Mouse (Mus musculus): ENCODE measurements around the gene Nsmce1. TPM values are rescaled to one million over a fixed set of nuclear protein-coding genes. Genes with fewer than 3 reads are reported as not detected.
A peak's percentile ranks its signal among the peaks of the same experiment; 100 is the strongest.

The Nsmce1 gene
- polyA plus RNA-seq, 1 experiment from 2014 or later, result 88.3 TPM

DNA sequence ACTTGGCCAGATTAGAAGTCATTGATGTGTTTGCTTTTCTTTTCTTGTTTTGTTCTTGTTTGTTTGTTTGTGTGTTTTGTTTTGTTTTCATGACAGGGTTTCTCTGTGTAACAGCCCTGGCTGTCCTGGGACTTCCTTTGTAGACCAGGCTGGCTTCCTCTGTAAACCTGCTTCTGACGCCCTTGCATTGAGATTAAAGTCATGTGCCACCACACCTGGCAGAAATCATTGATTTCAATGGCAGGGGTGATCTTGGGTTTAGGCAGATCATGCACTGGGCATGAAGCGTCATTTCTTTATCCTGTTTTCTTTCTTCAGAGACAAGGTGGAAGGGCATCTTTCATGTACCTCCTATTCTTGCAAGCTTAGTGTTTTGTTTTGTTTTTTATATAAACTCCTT lies 15.9 kb upstream of the Nsmce1 start:
- Histone ChIP-seq H3K27ac (no peak overlapping the region), H3K36me3 (replicated peaks) (no peaks in the 10 kb centered on the region), H3K4me2 (no peak overlapping the region), H3K9ac (no peak overlapping the region), H3K27me3 (replicated peaks) (no peaks in the 10 kb centered on the region), H3K4me1 (no peaks in the 10 kb centered on the region), H3K4me3 (no peak overlapping the region), H3K9me3 (no peaks in the 10 kb centered on the region)
- WGBS, result 85% methylated on average over 2 of the region's 2 CpGs
- no peak for ATAC-seq (replicated peaks)

- 83% methylated on average over 10 of the region's 10 CpGs for WGBS
- H3K4me3 ChIP-seq, result no peak overlapping the region
- H3K4me2 ChIP-seq, result no peak overlapping the region
- no peaks in the 10 kb centered on the region for H3K27me3 ChIP-seq (replicated peaks)
- no peak overlapping the region for H3K9ac ChIP-seq
- ATAC-seq (replicated peaks), result no peak
- no peaks in the 10 kb centered on the region for H3K9me3 ChIP-seq
- H3K27ac ChIP-seq, result no peak overlapping the region
- no peaks in the 10 kb centered on the region for H3K36me3 ChIP-seq (replicated peaks)
- H3K4me1 ChIP-seq, result no peaks in the 10 kb centered on the region
These were observed 14.2 kb upstream of the Nsmce1 start for GRCm38 (mm10) chr7:125505568-125505967.

- H3K36me3 ChIP-seq (replicated peaks), result no peaks in the 10 kb centered on the region
- no peaks in the 10 kb centered on the region for H3K4me1 ChIP-seq
- H3K4me2 ChIP-seq, result no peak overlapping the region
- no peak overlapping the region for H3K27ac ChIP-seq
- 92% methylated on average over 5 of the region's 5 CpGs for whole genome bisulfite sequencing
- H3K27me3 ChIP-seq (replicated peaks), result no peaks in the 10 kb centered on the region
- ATAC-seq (replicated peaks), result no peak
- no peaks in the 10 kb centered on the region for H3K9me3 ChIP-seq
- H3K4me3 ChIP-seq, result no peak overlapping the region
- no peak overlapping the region for H3K9ac ChIP-seq
These were observed 13.2 kb upstream of the Nsmce1 start for GRCm38 (mm10) chr7:125504618-125505017.

DNA sequence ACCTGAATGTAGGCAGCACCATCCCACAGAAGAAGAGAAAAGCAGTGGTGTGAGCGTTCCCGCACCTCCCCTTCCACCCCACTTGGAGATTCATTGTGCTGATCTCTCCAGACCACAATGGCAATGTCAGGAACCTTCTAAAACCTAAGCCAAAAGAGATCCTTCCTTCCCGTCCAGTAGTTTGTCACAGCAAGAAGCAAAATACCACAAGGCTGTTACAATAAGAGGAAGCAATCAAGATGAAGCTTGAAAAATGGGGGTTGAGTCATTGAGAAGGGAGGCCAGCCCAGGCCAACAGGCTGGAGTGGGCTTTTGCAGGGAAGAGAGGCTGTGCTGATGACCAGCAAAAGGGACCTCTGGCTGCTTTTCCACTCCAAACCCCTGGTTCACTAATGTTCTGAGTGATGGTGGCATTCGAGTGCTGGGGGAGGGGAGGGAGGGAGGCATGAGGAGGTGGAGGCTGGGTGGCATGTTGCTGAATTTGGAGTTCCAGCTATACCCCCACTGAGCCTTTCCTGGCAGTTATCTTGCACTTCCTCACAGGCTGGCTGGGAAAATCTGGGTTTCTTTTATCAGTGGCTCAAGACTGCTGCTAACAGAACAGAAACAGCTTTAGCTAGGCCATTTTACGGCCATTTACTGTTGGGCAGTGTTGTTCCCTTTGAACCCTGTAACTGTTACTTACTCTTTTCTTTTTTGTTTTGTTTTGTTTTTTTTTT lies 12.1 kb upstream of the Nsmce1 start:
- WGBS, result 86% methylated on average over 5 of the region's 5 CpGs

DNA sequence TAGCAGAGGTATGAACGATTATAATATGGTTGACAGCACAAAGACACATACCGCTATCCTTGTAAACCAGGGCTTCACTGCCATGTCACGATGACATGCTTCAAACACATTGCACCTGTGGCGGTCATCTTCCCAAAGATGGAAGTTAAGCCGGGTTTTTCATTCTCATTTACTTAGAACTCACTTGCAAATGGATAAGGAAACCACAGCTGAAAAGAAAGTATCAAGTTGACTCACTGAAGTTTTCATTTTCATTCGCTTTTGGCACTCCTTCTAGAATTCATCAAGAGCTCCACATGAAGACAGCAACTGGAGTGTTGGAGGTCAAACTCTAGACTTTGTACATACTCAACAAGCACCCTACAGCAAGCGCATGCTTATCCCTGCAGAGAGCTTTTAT lies 9.5 kb upstream of the Nsmce1 start:
- H3K4me2 ChIP-seq, result no peak overlapping the region
- no peak overlapping the region for H3K9ac ChIP-seq
- H3K4me1 ChIP-seq, result no peaks in the 10 kb centered on the region
- no peaks in the 10 kb centered on the region for H3K9me3 ChIP-seq
- WGBS, result 93% methylated on average over 7 of the region's 7 CpGs
- no peak for ATAC-seq (replicated peaks)
- no peaks in the 10 kb centered on the region for H3K27me3 ChIP-seq (replicated peaks)
- H3K36me3 ChIP-seq (replicated peaks), result no peaks in the 10 kb centered on the region
- no peak overlapping the region for H3K27ac ChIP-seq
- H3K4me3 ChIP-seq, result no peak overlapping the region

More for the DNA sequence above, 12.1 kb upstream of the Nsmce1 start:
- no peaks in the 10 kb centered on the region for H3K4me1 ChIP-seq
- no peak overlapping the region for H3K27ac ChIP-seq
- no peak overlapping the region for H3K4me3 ChIP-seq
- ATAC-seq (replicated peaks), result no peak
- no peaks in the 10 kb centered on the region for H3K9me3 ChIP-seq
- no peaks in the 10 kb centered on the region for H3K27me3 ChIP-seq (replicated peaks)
- no peaks in the 10 kb centered on the region for H3K36me3 ChIP-seq (replicated peaks)
- no peak overlapping the region for H3K9ac ChIP-seq
- no peak overlapping the region for H3K4me2 ChIP-seq

DNA sequence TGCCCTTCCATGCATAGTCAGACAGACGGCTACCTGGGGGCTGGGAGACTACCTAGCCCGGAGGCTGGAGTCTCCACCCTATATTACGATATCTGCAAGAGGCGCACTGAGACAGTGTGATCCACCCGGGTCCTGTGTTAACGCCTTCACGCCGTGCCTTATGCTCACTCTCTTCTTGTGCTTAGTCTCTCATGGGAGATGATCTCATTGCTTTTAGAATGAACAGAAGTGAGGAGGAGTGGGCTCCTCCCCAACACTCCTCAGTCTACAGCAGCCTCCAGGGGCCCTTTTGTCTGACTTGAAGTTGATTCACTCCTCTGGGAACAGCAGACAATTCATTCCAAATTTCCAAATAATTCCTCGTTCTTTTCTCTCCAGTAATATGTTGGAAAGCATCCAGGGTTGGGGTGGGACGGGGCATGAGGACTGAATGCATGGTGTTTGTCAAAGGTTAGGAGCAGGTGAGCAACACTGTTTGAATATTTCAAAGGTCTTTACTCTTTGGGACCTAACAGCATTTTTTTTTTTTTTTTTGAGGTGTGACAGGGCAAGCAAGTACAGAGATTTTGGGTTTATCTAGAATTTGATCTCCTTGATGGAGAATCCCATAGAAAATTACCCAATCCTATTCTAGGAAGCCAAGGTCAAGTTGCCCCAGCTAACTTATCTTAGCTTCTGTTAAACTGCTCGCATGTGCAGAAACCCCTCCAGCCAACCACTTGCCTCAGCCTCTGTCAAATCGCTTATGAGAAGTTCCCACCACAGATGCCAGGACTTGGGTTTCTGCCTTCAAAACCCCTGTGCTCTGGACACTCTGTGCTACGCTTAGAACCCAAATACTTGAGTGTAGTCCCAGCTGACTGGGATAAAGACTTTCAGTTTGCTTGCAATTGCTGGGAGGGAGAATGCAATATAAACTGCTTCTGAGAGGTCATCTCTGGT lies 8.8 kb upstream of the Nsmce1 start:
- Histone ChIP-seq H3K9me3 (no peaks in the 10 kb centered on the region), H3K4me3 (no peak overlapping the region), H3K4me2 (no peak overlapping the region), H3K27me3 (replicated peaks) (no peaks in the 10 kb centered on the region), H3K36me3 (replicated peaks) (no peaks in the 10 kb centered on the region), H3K27ac (no peak overlapping the region), H3K9ac (no peak overlapping the region), H3K4me1 (no peaks in the 10 kb centered on the region)
- ATAC-seq (replicated peaks), result no peak
- 80% methylated on average over 13 of the region's 13 CpGs for WGBS

DNA sequence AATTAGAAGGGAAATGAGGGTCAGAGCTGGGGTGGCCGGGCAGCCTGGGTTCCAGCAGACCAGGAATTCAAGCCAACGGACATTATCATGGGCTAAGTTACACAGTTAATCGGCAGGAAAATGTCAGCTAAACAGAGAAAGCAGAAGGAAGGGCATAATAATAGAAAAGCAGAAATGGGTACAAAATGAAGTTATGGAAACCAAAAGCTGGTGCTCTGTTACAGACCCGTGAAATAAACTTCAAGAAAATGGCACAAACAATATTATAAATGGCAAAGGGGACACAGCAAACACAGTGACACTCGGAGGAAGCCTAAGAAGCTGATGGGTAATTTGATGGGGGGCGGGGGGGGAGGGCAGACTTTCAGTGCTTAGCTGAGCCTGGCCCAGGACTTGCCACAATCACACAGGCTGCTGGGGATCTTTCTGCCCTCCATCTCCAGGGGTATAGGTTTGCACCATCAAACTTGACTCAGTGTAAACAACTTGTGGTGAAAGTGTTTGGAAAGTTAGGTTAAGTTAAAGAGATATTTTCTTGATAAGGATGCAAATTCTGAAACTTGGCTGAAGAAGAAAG lies 4.6 kb upstream of the Nsmce1 start:
- Histone ChIP-seq H3K4me1 (peaks cover 8% of the 10 kb centered on the region), H3K36me3 (replicated peaks) (no peaks in the 10 kb centered on the region), H3K27ac (no peak overlapping the region), H3K4me2 (no peak overlapping the region), H3K4me3 (no peak overlapping the region), H3K27me3 (replicated peaks) (no peaks in the 10 kb centered on the region), H3K9me3 (no peaks in the 10 kb centered on the region), H3K9ac (no peak overlapping the region)
- ATAC-seq (replicated peaks), result no peak
- 77% methylated on average over 6 of the region's 6 CpGs for WGBS

DNA sequence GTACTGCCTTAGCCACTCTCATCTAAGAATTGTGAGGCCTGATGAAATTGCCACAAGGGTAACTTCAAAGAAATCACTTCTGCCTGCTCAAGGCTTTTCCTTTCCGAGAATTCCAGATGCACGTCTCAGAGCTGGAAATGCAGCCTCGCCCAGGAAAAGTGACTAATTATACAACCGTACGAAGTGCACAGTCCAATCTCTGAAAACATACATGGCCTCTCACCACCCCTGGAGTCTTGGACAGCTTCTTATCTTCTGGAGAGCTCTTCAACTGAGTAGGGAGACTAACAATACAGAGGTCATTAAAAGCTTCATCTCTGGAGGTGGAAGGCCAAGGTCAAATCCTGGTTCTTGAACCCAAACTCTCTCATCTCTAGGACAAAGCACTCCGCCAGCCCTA lies 1.2 kb upstream of the Nsmce1 start:
- no peak for ATAC-seq (replicated peaks)
- WGBS, result 88% methylated on average over 6 of the region's 6 CpGs
- Histone ChIP-seq H3K36me3 (replicated peaks) (no peaks in the 10 kb centered on the region), H3K4me1 (peaks cover 24% of the 10 kb centered on the region), H3K9ac (no peak overlapping the region), H3K27me3 (replicated peaks) (no peaks in the 10 kb centered on the region), H3K27ac (no peak overlapping the region), H3K4me3 (no peak overlapping the region), H3K4me2 (no peak overlapping the region), H3K9me3 (no peaks in the 10 kb centered on the region)

- Histone ChIP-seq H3K4me2 (peak overlapping the region; percentile 71), H3K27ac (peak overlapping the region; percentile 90), H3K9me3 (no peaks in the 10 kb centered on the region), H3K36me3 (replicated peaks) (no peaks in the 10 kb centered on the region), H3K4me3 (peak overlapping the region; percentile 61), H3K27me3 (replicated peaks) (no peaks in the 10 kb centered on the region), H3K9ac (peak overlapping the region; percentile 70), H3K4me1 (peaks cover 24% of the 10 kb centered on the region)
- peak; percentile 51 for ATAC-seq (replicated peaks)
- 15% methylated on average over 12 of the region's 12 CpGs for WGBS
These were observed 364 bp upstream of the Nsmce1 start for GRCm38 (mm10) chr7:125491760-125492159.

GRCm38 (mm10) chr7:125489636-125490035 lies 1.8 kb downstream of the Nsmce1 start:
- Histone ChIP-seq H3K27ac (no peak overlapping the region), H3K36me3 (replicated peaks) (no peaks in the 10 kb centered on the region), H3K4me1 (peaks cover 24% of the 10 kb centered on the region), H3K4me2 (no peak overlapping the region), H3K9me3 (no peaks in the 10 kb centered on the region), H3K4me3 (no peak overlapping the region), H3K27me3 (replicated peaks) (no peaks in the 10 kb centered on the region), H3K9ac (no peak overlapping the region)
- 86% methylated on average over 2 of the region's 2 CpGs for WGBS
- no peak for ATAC-seq (replicated peaks)

GRCm38 (mm10) chr7:125488706-125489105 lies 2.7 kb downstream of the Nsmce1 start:
- peaks cover 24% of the 10 kb centered on the region for H3K4me1 ChIP-seq
- ATAC-seq (replicated peaks), result no peak
- no peaks in the 10 kb centered on the region for H3K27me3 ChIP-seq (replicated peaks)
- no peak overlapping the region for H3K4me3 ChIP-seq
- no peak overlapping the region for H3K9ac ChIP-seq
- no peaks in the 10 kb centered on the region for H3K9me3 ChIP-seq
- no peak overlapping the region for H3K4me2 ChIP-seq
- no peak overlapping the region for H3K27ac ChIP-seq
- no peaks in the 10 kb centered on the region for H3K36me3 ChIP-seq (replicated peaks)
- 85% methylated on average over 6 of the region's 6 CpGs for WGBS

DNA sequence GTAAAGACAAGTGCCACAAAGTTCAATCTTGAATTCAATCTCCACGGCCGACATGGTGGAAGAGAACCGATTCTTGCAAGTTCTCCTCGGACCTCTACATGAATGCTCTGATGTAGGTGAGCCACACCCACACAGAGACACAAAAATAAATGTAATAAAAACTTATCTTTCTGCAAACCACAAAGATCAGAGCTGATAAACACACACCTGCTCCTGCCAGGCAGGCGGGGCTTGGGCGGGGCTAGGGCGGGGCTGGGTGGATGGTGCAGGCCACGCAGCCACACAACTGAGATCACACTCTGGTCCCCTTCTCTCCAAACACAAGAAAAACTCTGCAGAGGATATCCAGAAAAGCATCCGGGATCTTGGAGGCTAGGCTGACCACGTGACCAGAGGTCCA lies 4.3 kb downstream of the Nsmce1 start:
- no peak overlapping the region for H3K27ac ChIP-seq
- H3K4me1 ChIP-seq, result peaks cover 21% of the 10 kb centered on the region
- no peak overlapping the region for H3K9ac ChIP-seq
- H3K27me3 ChIP-seq (replicated peaks), result no peaks in the 10 kb centered on the region
- no peak for ATAC-seq (replicated peaks)
- 91% methylated on average over 10 of the region's 10 CpGs for WGBS
- no peaks in the 10 kb centered on the region for H3K36me3 ChIP-seq (replicated peaks)
- no peak overlapping the region for H3K4me3 ChIP-seq
- H3K9me3 ChIP-seq, result no peaks in the 10 kb centered on the region
- no peak overlapping the region for H3K4me2 ChIP-seq
